Mouse (Mus musculus) megakaryocyte, embryonic 14.5 days (primary cell): ENCODE results near the gene Schip1. TPM values are rescaled to one million over a fixed set of nuclear protein-coding genes. Genes with fewer than 3 reads are reported as not detected.

Experiments used
- H3K27me3 ChIP-seq: replicated peaks from 2 replicates; pipeline ENCODE3; 2012; ENCODE audit warnings: inconsistent platforms
- H3K36me3 ChIP-seq: replicated peaks from 2 replicates; pipeline ENCODE3; 2012; ENCODE audit warnings: low read length, inconsistent platforms, mixed read lengths
- H3K4me1 ChIP-seq: 2 replicates; pipeline ENCODE4 v1.6.1; 2012; ENCODE audit warnings: inconsistent platforms
- H3K4me3 ChIP-seq: replicated peaks from 2 replicates; pipeline ENCODE3; 2012; ENCODE audit warnings: moderate library complexity, mild to moderate bottlenecking, inconsistent platforms
- H3K9me3 ChIP-seq: 2 replicates; pipeline ENCODE4 v1.6.1; 2012; ENCODE audit warnings: inconsistent platforms
- FLI1 ChIP-seq: IDR thresholded peaks from 2 replicates; pipeline ENCODE4 v1.6.1; 2012; ENCODE audit warnings: low read length, inconsistent platforms, mixed read lengths
- GATA1 ChIP-seq: IDR thresholded peaks from 3 replicates; pipeline ENCODE4 v1.6.1; 2012; ENCODE audit warnings: mixed read lengths, low read length, inconsistent platforms, borderline replicate concordance
- polyA plus RNA-seq: library from polyadenylated mRNA; stranded (reverse); fragments of >175 nt; gene quantifications from 2 replicates; pipeline ENCODE4 v1.2.3, GENCODE M21; 2012; ENCODE audit warnings: low replicate concordance; ENCODE audit not compliant: insufficient read depth

Schip1 gene
- polyA plus RNA-seq, 1 experiment = 18.7 TPM

GRCm38 (mm10) chr3:68659996-68660395 is 595.4 kb downstream of the Schip1 start:
- H3K36me3 ChIP-seq = peaks cover 2% of the 10 kb centered on the region
- TF ChIP-seq FLI1 (no peak), GATA1 (no peak)
- peaks cover 94% of the 10 kb centered on the region for H3K4me1 ChIP-seq

GRCm38 (mm10) chr3:68660538-68660937 is 595.9 kb downstream of the Schip1 start:
- TF ChIP-seq FLI1 = no peak
- TF ChIP-seq GATA1 = no peak
- H3K4me1 ChIP-seq = peaks cover 90% of the 10 kb centered on the region
- peaks cover 2% of the 10 kb centered on the region for H3K36me3 ChIP-seq
- H3K9me3 ChIP-seq = no peaks in the 10 kb centered on the region
- H3K27me3 ChIP-seq = no peaks in the 10 kb centered on the region
- peak overlapping the region; percentile 84 for H3K4me3 ChIP-seq

More at GRCm38 (mm10) chr3:68659996-68660395, 595.4 kb downstream of the Schip1 start:
- H3K27me3 ChIP-seq = no peaks in the 10 kb centered on the region
- H3K4me3 ChIP-seq = peak overlapping the region; percentile 84
- H3K9me3 ChIP-seq = no peaks in the 10 kb centered on the region

GRCm38 (mm10) chr3:68662386-68662785 is 597.8 kb downstream of the Schip1 start:
- Histone ChIP-seq H3K36me3 (peaks cover 2% of the 10 kb centered on the region), H3K4me3 (peak overlapping the region; percentile 38), H3K4me1 (peaks cover 88% of the 10 kb centered on the region), H3K9me3 (no peaks in the 10 kb centered on the region), H3K27me3 (no peaks in the 10 kb centered on the region)
- TF ChIP-seq GATA1 = no peak
- no peak for TF ChIP-seq FLI1

- no peak for TF ChIP-seq GATA1
- no peak for TF ChIP-seq FLI1
- H3K4me3 ChIP-seq = no peak overlapping the region
- no peaks in the 10 kb centered on the region for H3K27me3 ChIP-seq
- H3K36me3 ChIP-seq = peaks cover 2% of the 10 kb centered on the region
- peaks cover 80% of the 10 kb centered on the region for H3K4me1 ChIP-seq
- H3K9me3 ChIP-seq = no peaks in the 10 kb centered on the region
Measured at GRCm38 (mm10) chr3:68664337-68664736, 599.7 kb downstream of the Schip1 start.

- no peaks in the 10 kb centered on the region for H3K36me3 ChIP-seq
- TF ChIP-seq GATA1 (no peak), FLI1 (no peak)
- no peaks in the 10 kb centered on the region for H3K9me3 ChIP-seq
- no peaks in the 10 kb centered on the region for H3K27me3 ChIP-seq
- H3K4me1 ChIP-seq = peaks cover 77% of the 10 kb centered on the region
- no peak overlapping the region for H3K4me3 ChIP-seq
Measured at GRCm38 (mm10) chr3:68666377-68666776, 601.8 kb downstream of the Schip1 start.

GRCm38 (mm10) chr3:68667852-68668251 is 603.2 kb downstream of the Schip1 start:
- H3K9me3 ChIP-seq = no peaks in the 10 kb centered on the region
- H3K36me3 ChIP-seq = no peaks in the 10 kb centered on the region
- H3K4me1 ChIP-seq = peaks cover 73% of the 10 kb centered on the region
- TF ChIP-seq GATA1 (no peak), FLI1 (no peak)
- H3K4me3 ChIP-seq = no peak overlapping the region
- H3K27me3 ChIP-seq = no peaks in the 10 kb centered on the region

- H3K4me3 ChIP-seq = no peak overlapping the region
- TF ChIP-seq FLI1 = no peak
- no peak for TF ChIP-seq GATA1
- H3K36me3 ChIP-seq = no peaks in the 10 kb centered on the region
- H3K9me3 ChIP-seq = no peaks in the 10 kb centered on the region
- no peaks in the 10 kb centered on the region for H3K27me3 ChIP-seq
- peaks cover 67% of the 10 kb centered on the region for H3K4me1 ChIP-seq
Measured at GRCm38 (mm10) chr3:68669418-68669974, 604.9 kb downstream of the Schip1 start.

GRCm38 (mm10) chr3:68674721-68675120 is 610.1 kb downstream of the Schip1 start:
- TF ChIP-seq GATA1 (no peak), FLI1 (no peak)
- peaks cover 87% of the 10 kb centered on the region for H3K4me1 ChIP-seq
- no peaks in the 10 kb centered on the region for H3K36me3 ChIP-seq
- H3K9me3 ChIP-seq = no peaks in the 10 kb centered on the region
- no peaks in the 10 kb centered on the region for H3K27me3 ChIP-seq
- no peak overlapping the region for H3K4me3 ChIP-seq

- TF ChIP-seq GATA1 = no peak
- TF ChIP-seq FLI1 = no peak
- no peaks in the 10 kb centered on the region for H3K27me3 ChIP-seq
Measured at GRCm38 (mm10) chr3:68675216-68675835, 610.7 kb downstream of the Schip1 start.

More at GRCm38 (mm10) chr3:68675216-68675835, 610.7 kb downstream of the Schip1 start:
- peaks cover 84% of the 10 kb centered on the region for H3K4me1 ChIP-seq
- H3K36me3 ChIP-seq = no peaks in the 10 kb centered on the region
- no peak overlapping the region for H3K4me3 ChIP-seq
- H3K9me3 ChIP-seq = no peaks in the 10 kb centered on the region

Other genes starting within 250 kb of the Schip1 start
- not detected in 2 replicates for gene Iqcj, start 172.6 kb upstream of the Schip1 start, polyA plus RNA-seq
- gene Iqschfp, start 172.6 kb upstream of the Schip1 start, polyA plus RNA-seq = not detected in 2 replicates